Mouse (Mus musculus) gastrocnemius, adult 18-20 months (tissue): ENCODE measurements around the gene 9130008F23Rik. TPM values are rescaled to one million over a fixed set of nuclear protein-coding genes. Genes with fewer than 3 reads are reported as not detected.

Experiments
- total RNA-seq, 2 experiments: library from RNA; stranded (reverse); gene quantifications; 2 replicates each; pipeline ENCODE4 v1.2.3; 2021

Gene 9130008F23Rik
- total RNA-seq, 2 experiments from 2014 or later: 0.21 TPM

Other genes with a start within 250 kb of the 9130008F23Rik start
- gene Esp3, start 248.5 kb downstream of the 9130008F23Rik start, total RNA-seq: not detected
- gene Esp1, start 153.4 kb downstream of the 9130008F23Rik start, total RNA-seq: not detected
- not detected for gene Crisp2, start 73.6 kb downstream of the 9130008F23Rik start, total RNA-seq
- gene Rhag, start 69.4 kb downstream of the 9130008F23Rik start, total RNA-seq: not detected
- not detected for gene Glyatl3, start 33.8 kb upstream of the 9130008F23Rik start, total RNA-seq
- 10 to 100 TPM; 67.0 to 84.2 TPM for gene Mut, start 54.1 kb upstream of the 9130008F23Rik start, total RNA-seq
- gene Cenpq, start 54.5 kb upstream of the 9130008F23Rik start, total RNA-seq: 1 to 10 TPM; 3.6 TPM